Mouse (Mus musculus): ENCODE measurements at regions not wholly inside any gene's neighbourhood (a gene's known extent, or its start where the extent isn't known, plus 50 kb on each side); places are given as distances from the start of the nearest gene placed in this dataset.

DNA sequence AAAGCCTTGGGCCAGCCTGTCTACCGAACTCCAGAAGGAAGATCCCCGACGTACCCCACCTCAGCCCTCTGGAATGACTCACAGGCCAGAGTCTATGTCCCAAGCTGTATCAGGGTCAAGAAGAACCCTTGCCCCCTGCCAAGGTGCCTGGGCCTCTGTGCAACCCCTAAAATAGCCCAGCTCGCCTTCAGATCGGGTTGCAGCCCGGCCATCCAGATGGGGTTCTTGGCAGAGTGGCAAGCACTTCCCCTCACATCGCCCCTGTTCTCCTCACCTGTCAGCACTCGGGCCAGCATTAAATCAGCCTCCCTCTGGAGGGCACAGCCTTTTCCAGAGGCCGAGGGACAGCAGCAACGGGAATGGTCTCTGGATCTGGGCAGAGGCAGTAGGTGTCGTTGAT lies 83.2 kb upstream of the Wnt4 start:
- ATAC-seq (ENCODE audit: low FRiP score, low TSS enrichment) (no peak), DNase-seq (no peak)
- Histone ChIP-seq H3K9ac (replicated peaks; ENCODE audit: low read length) (no peak overlapping the region), H3K27me3 (ENCODE audit: control insufficient read depth, insufficient read depth, low read length) (no peaks in the 10 kb centered on the region), H3K27ac (replicated peaks; ENCODE audit: low read depth, low read length) (no peak overlapping the region), H3K4me1 (ENCODE audit: control insufficient read depth, insufficient read depth, low read length) (no peaks in the 10 kb centered on the region), H3K9me3 (ENCODE audit: control insufficient read depth, low read length) (no peaks in the 10 kb centered on the region), H3K36me3 (ENCODE audit: control insufficient read depth, insufficient read depth, low read length) (no peaks in the 10 kb centered on the region), H3K4me2 (ENCODE audit: low read length) (no peak overlapping the region), H3K4me3 (replicated peaks; ENCODE audit: low read depth, low read length) (no peak overlapping the region)
- WGBS: 87% methylated on average over 11 of the region's 11 CpGs

GRCm38 (mm10) chr4:137190625-137191024 lies 86.7 kb upstream of the Wnt4 start:
- Histone ChIP-seq H3K4me3 (replicated peaks; ENCODE audit: low read depth, low read length) (no peak overlapping the region), H3K27ac (replicated peaks; ENCODE audit: low read depth, low read length) (no peak overlapping the region), H3K4me2 (ENCODE audit: low read length) (no peak overlapping the region), H3K9ac (replicated peaks; ENCODE audit: low read length) (no peak overlapping the region), H3K9me3 (ENCODE audit: control insufficient read depth, low read length) (no peaks in the 10 kb centered on the region), H3K36me3 (ENCODE audit: control insufficient read depth, insufficient read depth, low read length) (no peaks in the 10 kb centered on the region), H3K27me3 (ENCODE audit: control insufficient read depth, insufficient read depth, low read length) (no peaks in the 10 kb centered on the region), H3K4me1 (ENCODE audit: control insufficient read depth, insufficient read depth, low read length) (no peaks in the 10 kb centered on the region)
- WGBS: 60% methylated on average over 10 of the region's 10 CpGs
- DNase-seq: no peak
- no peak for ATAC-seq (ENCODE audit: low FRiP score, low TSS enrichment)

DNA sequence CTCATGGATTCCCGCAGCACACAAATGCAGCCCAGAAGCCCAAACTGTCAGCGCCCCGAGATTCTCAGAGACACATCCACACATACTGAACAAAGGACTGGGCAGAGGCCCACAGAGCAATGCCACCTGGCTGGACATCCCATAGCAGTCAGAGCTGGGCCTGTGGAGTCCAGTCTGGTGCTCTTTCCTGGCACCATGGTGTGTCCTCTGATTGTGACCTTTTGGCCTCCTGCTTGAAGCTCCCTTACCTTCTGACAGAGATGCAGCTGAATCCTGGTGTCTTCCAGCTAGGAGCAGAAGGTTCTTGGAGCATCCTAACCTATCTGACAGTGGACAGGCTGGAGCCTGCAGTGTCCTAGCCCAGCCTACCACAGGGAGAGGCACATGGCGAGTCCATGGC lies 87.5 kb upstream of the Wnt4 start:
- H3K4me1 ChIP-seq (ENCODE audit: control insufficient read depth, insufficient read depth, low read length): peaks cover under 1% of the 10 kb centered on the region; the same call in 1 of the 2 replicates
- no peak for DNase-seq
- no peak overlapping the region for H3K27ac ChIP-seq (replicated peaks; ENCODE audit: low read depth, low read length)
- no peak overlapping the region for H3K4me3 ChIP-seq (replicated peaks; ENCODE audit: low read depth, low read length)
- ATAC-seq (ENCODE audit: low FRiP score, low TSS enrichment): no peak
- WGBS: 91% methylated on average over 4 of the region's 4 CpGs
- no peaks in the 10 kb centered on the region for H3K36me3 ChIP-seq (ENCODE audit: control insufficient read depth, insufficient read depth, low read length)
- H3K27me3 ChIP-seq (ENCODE audit: control insufficient read depth, insufficient read depth, low read length): no peaks in the 10 kb centered on the region
- no peaks in the 10 kb centered on the region for H3K9me3 ChIP-seq (ENCODE audit: control insufficient read depth, low read length)
- H3K9ac ChIP-seq (replicated peaks; ENCODE audit: low read length): no peak overlapping the region
- no peak overlapping the region for H3K4me2 ChIP-seq (ENCODE audit: low read length)

DNA sequence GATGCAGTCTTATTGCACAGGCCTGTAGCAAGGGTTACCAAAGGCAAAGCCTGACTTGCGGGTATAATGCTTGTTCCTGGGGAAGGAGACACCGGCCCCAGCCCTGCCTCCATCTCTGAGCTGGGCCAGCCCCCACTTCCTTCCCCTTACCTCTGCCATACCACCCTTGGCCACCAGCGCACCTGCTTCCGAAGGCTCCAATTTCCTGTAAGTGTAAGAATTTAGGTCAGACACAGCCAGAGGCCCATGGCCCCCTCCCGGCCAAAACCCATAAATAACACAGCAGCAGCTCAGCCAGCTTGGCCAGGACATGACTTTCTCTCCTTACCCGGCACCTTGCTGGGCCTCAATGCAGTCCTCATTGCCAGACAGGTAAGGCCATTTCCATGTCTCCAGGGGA lies 88.2 kb upstream of the Wnt4 start:
- Histone ChIP-seq H3K36me3 (ENCODE audit: control insufficient read depth, insufficient read depth, low read length) (no peaks in the 10 kb centered on the region), H3K9ac (replicated peaks; ENCODE audit: low read length) (no peak overlapping the region), H3K27ac (replicated peaks; ENCODE audit: low read depth, low read length) (no peak overlapping the region), H3K4me1 (ENCODE audit: control insufficient read depth, insufficient read depth, low read length) (peaks cover 7% of the 10 kb centered on the region; the same call in 1 of the 2 replicates), H3K27me3 (ENCODE audit: control insufficient read depth, insufficient read depth, low read length) (no peaks in the 10 kb centered on the region), H3K4me2 (ENCODE audit: low read length) (no peak overlapping the region), H3K4me3 (replicated peaks; ENCODE audit: low read depth, low read length) (no peak overlapping the region), H3K9me3 (ENCODE audit: control insufficient read depth, low read length) (no peaks in the 10 kb centered on the region)
- no peak for DNase-seq
- 80% methylated on average over 6 of the region's 6 CpGs for WGBS
- ATAC-seq (ENCODE audit: low FRiP score, low TSS enrichment): no peak

- no peaks in the 10 kb centered on the region for H3K27me3 ChIP-seq (ENCODE audit: control insufficient read depth, insufficient read depth, low read length)
- WGBS: 77% methylated on average over 3 of the region's 3 CpGs
- H3K27ac ChIP-seq (replicated peaks; ENCODE audit: low read depth, low read length): no peak overlapping the region
- peaks cover 7% of the 10 kb centered on the region; the same call in 1 of the 2 replicates for H3K4me1 ChIP-seq (ENCODE audit: control insufficient read depth, insufficient read depth, low read length)
- no peak overlapping the region for H3K4me2 ChIP-seq (ENCODE audit: low read length)
- no peak for DNase-seq
- no peak overlapping the region for H3K9ac ChIP-seq (replicated peaks; ENCODE audit: low read length)
- H3K9me3 ChIP-seq (ENCODE audit: control insufficient read depth, low read length): no peaks in the 10 kb centered on the region
- H3K4me3 ChIP-seq (replicated peaks; ENCODE audit: low read depth, low read length): no peak overlapping the region
- no peaks in the 10 kb centered on the region for H3K36me3 ChIP-seq (ENCODE audit: control insufficient read depth, insufficient read depth, low read length)
- ATAC-seq (ENCODE audit: low FRiP score, low TSS enrichment): no peak
Measured at GRCm38 (mm10) chr4:137187592-137187991, 89.7 kb upstream of the Wnt4 start.

DNA sequence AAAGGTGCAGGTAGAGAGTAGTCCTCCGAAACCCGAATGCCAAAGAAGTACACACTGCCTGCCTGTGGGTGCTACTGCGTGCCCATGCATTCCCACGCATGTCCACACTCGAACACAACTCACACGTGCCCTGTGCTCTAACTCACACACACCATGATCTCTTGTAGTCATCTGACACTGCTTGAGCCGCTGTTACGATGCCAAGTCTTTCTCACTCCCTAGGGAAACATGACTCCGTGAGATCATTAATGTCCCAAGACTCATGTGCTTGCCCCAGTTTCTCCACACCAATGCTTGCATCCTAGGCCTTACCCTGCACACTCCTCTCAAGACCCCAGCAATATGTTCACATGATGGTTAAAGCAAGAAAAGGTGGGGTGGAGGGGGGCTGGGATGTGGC lies 90.2 kb upstream of the Wnt4 start:
- Histone ChIP-seq H3K36me3 (ENCODE audit: control insufficient read depth, insufficient read depth, low read length) (no peaks in the 10 kb centered on the region), H3K27me3 (ENCODE audit: control insufficient read depth, insufficient read depth, low read length) (no peaks in the 10 kb centered on the region), H3K9ac (replicated peaks; ENCODE audit: low read length) (no peak overlapping the region), H3K9me3 (ENCODE audit: control insufficient read depth, low read length) (no peaks in the 10 kb centered on the region), H3K4me1 (ENCODE audit: control insufficient read depth, insufficient read depth, low read length) (peaks cover 7% of the 10 kb centered on the region; the same call in 1 of the 2 replicates), H3K4me2 (ENCODE audit: low read length) (no peak overlapping the region), H3K4me3 (replicated peaks; ENCODE audit: low read depth, low read length) (no peak overlapping the region), H3K27ac (replicated peaks; ENCODE audit: low read depth, low read length) (no peak overlapping the region)
- no peak for DNase-seq
- ATAC-seq (ENCODE audit: low FRiP score, low TSS enrichment): no peak
- WGBS: 90% methylated on average over 9 of the region's 9 CpGs

DNA sequence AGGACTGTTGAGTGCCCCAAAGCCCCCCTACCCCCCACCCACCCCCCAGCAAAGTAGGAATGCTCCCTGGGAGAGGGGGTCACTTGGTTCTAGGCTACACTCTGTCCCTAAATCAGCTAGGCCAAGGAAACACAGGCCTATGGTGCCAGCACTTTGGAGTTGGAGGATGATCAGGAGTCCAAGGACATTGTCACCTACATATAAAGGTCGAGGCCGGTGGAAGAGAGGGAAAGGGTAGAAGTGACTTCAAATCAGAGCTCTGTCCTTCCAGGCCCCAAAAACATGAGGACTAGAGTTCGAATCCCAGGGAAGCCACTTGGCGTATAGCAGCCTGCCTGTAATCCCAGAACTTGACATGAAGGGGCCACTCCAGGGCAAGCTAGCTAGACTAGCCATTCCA lies 92.3 kb upstream of the Wnt4 start:
- no peak for DNase-seq
- Histone ChIP-seq H3K4me1 (ENCODE audit: control insufficient read depth, insufficient read depth, low read length) (peaks cover 7% of the 10 kb centered on the region; the same call in 1 of the 2 replicates), H3K9me3 (ENCODE audit: control insufficient read depth, low read length) (no peaks in the 10 kb centered on the region), H3K4me2 (ENCODE audit: low read length) (no peak overlapping the region), H3K27me3 (ENCODE audit: control insufficient read depth, insufficient read depth, low read length) (no peaks in the 10 kb centered on the region), H3K4me3 (replicated peaks; ENCODE audit: low read depth, low read length) (no peak overlapping the region), H3K9ac (replicated peaks; ENCODE audit: low read length) (no peak overlapping the region), H3K36me3 (ENCODE audit: control insufficient read depth, insufficient read depth, low read length) (no peaks in the 10 kb centered on the region), H3K27ac (replicated peaks; ENCODE audit: low read depth, low read length) (no peak overlapping the region)
- no peak for ATAC-seq (ENCODE audit: low FRiP score, low TSS enrichment)
- 89% methylated on average over 4 of the region's 4 CpGs for WGBS

GRCm38 (mm10) chr4:137183181-137183850 lies 94.0 kb upstream of the Wnt4 start:
- Histone ChIP-seq H3K9ac (replicated peaks; ENCODE audit: low read length) (no peak overlapping the region), H3K27me3 (ENCODE audit: control insufficient read depth, insufficient read depth, low read length) (no peaks in the 10 kb centered on the region), H3K4me3 (replicated peaks; ENCODE audit: low read depth, low read length) (no peak overlapping the region), H3K4me1 (ENCODE audit: control insufficient read depth, insufficient read depth, low read length) (peaks cover 7% of the 10 kb centered on the region; the same call in 1 of the 2 replicates), H3K36me3 (ENCODE audit: control insufficient read depth, insufficient read depth, low read length) (no peaks in the 10 kb centered on the region), H3K9me3 (ENCODE audit: control insufficient read depth, low read length) (no peaks in the 10 kb centered on the region), H3K4me2 (ENCODE audit: low read length) (no peak overlapping the region), H3K27ac (replicated peaks; ENCODE audit: low read depth, low read length) (no peak overlapping the region)
- no peak for DNase-seq
- WGBS: 66% methylated on average over 10 of the region's 10 CpGs
- ATAC-seq (ENCODE audit: low FRiP score, low TSS enrichment): no peak

DNA sequence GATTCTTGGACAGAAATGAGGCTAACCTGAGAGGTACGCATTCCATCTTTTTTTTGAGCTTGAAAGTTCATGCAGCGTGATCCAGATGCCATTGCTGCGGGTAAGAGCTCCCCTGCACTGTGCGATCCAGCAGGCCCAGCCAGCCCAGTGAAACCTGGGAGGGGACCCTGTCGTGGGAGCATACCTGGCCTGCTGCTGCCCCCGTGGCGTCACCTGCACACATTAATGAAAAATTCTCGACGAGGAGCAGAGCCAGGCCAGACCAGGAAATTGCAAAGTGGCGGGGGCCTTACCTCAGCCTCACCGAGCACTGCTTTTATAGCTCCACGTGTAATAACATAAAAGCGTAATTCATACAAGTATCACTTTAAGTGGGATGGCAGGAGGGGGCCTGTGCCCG lies 94.7 kb upstream of the Wnt4 start:
- Histone ChIP-seq H3K4me3 (replicated peaks; ENCODE audit: low read depth, low read length) (no peak overlapping the region), H3K27me3 (ENCODE audit: control insufficient read depth, insufficient read depth, low read length) (no peaks in the 10 kb centered on the region), H3K36me3 (ENCODE audit: control insufficient read depth, insufficient read depth, low read length) (no peaks in the 10 kb centered on the region), H3K9me3 (ENCODE audit: control insufficient read depth, low read length) (no peaks in the 10 kb centered on the region), H3K9ac (replicated peaks; ENCODE audit: low read length) (no peak overlapping the region), H3K4me2 (ENCODE audit: low read length) (no peak overlapping the region), H3K4me1 (ENCODE audit: control insufficient read depth, insufficient read depth, low read length) (peaks cover 7% of the 10 kb centered on the region; the same call in 1 of the 2 replicates), H3K27ac (replicated peaks; ENCODE audit: low read depth, low read length) (no peak overlapping the region)
- WGBS: 87% methylated on average over 14 of the region's 14 CpGs
- DNase-seq (no peak), ATAC-seq (ENCODE audit: low FRiP score, low TSS enrichment) (no peak)
